Mouse (Mus musculus) splenic B cell, adult 2 months (primary cell): ENCODE data around the gene Gm6588.

ENCODE experiments used
- DNase-seq: peaks from one replicate; pipeline ENCODE4 v3.0.0-alpha.2; 2011; ENCODE audit warnings: low read depth, low spot score
- H3K27me3 ChIP-seq: 2 replicates; pipeline ENCODE4 v1.6.1; 2012; ENCODE audit warnings: mild to moderate bottlenecking, low read length, moderate library complexity, mixed read lengths; ENCODE audit not compliant: control insufficient read depth, poor library complexity, insufficient read depth, severe bottlenecking
- H3K36me3 ChIP-seq: 2 replicates; pipeline ENCODE4 v1.6.1; 2012; ENCODE audit warnings: mild to moderate bottlenecking, low read length, moderate library complexity, mixed read lengths; ENCODE audit not compliant: control insufficient read depth, poor library complexity, insufficient read depth, severe bottlenecking

The Gm6588 gene

DNA sequence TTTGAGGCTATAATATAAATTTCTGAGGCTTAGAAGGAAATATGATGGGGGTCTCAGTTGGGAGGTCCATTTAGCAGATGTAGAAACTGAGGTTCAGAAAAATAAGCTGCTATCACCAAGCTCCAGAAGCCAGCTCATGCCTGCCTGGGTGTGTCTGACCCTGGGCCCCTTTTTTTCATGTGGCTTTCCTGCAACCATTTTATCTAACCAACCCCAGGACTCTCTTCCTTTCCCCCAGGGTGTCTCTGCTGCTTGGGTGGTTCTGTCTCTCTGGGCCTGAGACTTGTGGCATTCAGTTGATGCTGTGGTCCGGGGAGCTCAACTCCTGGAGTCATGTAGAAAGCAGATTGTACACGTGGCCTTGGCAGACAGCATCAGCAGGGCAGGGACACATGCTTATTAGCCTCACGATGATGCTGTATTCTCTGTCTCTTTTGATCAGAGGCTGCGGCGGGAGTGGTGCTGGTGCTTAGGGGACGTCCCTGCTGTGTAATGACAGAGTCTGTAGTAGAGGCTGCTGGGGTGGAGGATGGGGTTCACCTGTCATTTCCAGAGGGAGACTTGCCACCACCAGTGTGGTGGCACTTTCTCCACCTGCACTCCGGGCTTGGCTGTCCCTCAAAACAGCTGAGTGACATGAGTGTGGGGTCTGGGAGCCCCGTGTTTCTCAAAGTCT, 39.0 kb downstream of the Gm6588 start:
- Histone ChIP-seq H3K36me3 (no peaks in the 10 kb centered on the region), H3K27me3 (no peaks in the 10 kb centered on the region)
- DNase-seq, result no peak

DNA sequence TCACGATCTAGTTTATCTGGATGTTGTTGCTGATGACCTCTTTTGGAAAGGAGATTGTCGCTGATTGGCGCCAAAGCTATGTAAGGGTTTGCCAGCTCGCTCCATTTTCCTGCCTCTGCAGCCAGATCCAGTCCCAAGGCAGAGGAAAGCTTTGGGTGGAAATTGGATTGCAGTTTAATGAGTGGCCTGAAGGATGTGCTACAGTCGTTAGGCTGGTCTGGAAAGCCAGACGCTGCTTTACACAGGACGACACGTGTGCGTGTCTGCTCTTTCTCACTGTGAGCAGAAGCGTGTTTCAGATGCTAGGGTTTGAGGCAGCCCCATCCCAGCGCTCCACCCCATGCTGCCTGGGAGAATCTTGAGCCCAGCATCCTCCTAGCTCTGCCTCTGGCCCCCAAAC, 42.3 kb downstream of the Gm6588 start:
- H3K27me3 ChIP-seq, result no peaks in the 10 kb centered on the region
- no peak for DNase-seq
- H3K36me3 ChIP-seq, result no peaks in the 10 kb centered on the region

DNA sequence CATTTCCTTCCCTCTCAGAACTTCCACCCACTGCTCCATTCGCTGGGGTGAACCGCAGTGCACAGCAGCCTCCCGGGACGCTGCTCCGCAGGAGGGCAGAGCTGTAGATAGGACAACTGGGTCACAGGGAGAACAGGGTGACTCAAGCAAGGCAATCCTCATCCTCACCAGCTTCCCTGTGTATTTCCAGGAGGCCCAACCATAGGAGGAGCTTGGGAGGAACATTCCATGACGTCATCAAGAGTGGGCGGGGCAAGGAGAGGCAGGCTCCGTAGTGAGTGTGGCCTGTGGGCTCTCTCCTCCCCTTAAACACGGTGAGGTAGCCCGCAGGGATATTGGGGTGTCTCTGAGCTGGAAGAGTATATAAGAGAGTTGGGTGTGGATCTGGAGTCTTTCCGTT, 44.3 kb downstream of the Gm6588 start:
- Histone ChIP-seq H3K36me3 (no peaks in the 10 kb centered on the region), H3K27me3 (no peaks in the 10 kb centered on the region)
- DNase-seq, result no peak

DNA sequence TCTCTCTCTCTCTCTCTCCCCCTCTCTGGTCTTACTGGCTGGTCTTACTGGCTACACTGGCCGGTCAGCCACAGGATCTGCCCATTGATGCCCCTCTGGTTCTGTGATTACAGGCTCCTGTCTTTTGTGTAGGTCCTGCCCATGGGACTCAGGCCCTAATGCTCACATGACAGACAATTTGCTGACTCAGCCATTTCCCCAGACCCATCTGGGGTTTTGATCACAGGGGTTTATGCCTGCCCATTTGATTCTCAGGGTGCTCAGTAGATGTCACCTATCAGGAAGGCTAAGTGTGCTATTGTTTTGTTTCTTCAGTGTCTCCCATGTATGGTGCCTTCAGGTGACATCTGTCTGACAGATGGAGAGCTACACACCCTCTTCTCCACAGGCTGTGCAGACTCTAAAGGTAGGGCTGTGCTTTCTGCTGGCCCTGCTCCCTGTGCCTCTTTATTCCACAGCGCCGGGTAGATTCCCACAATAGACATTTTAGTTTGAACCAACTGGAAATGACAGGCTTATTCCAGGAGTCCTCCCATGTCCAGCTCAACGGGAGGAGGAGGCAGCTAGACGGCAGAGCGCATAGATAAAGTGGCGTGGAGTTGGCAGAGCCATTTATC, 47.6 kb downstream of the Gm6588 start:
- Histone ChIP-seq H3K36me3 (no peaks in the 10 kb centered on the region), H3K27me3 (no peaks in the 10 kb centered on the region)
- no peak for DNase-seq

DNA sequence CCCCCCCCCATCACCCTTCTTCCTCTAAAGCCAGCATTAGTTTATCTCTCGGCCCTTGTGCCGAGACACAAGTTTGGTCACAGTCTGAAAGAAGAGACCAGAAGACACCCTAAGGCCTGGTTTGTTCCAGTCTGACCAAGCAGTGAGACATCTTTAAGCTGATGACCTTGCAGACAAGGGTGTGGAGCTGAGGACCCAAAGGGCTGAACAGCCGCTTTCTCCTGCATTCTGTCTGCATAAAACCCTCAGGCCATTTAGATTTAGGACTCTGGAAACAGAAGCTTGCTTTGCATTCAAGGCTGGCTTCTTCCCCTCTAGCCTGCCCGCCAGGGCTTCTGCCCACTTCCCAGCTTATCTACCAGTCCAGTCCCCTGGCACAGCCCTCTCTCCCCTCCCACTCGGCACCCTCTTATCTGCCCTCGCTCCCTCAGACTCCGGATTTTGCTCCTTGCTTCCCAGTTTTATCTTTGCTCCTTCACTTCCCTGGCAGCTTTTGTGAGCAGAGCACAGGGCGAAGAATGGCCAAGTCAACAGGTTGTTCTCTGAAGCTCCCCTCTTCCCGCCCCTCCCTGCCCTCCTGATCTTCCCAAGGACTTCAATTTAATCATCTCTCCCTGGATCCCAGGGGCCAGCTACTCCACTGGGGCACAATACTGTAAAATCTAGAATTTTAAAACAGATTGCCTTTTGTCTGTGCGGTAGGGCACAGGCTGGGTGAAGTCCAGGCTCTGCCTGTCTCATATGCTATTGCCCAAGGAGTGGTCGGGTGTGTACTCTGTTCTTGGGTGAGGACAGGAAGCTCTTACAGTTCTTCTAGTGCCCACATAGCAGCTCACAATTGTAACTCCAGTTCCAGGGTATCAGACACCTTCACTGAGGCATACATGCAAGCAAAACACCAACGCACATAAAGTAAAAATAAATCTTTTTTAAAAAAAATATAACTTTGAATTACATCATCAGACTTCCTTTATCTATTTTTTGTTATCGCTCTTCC, 50.0 kb downstream of the Gm6588 start:
- DNase-seq, result no peak
- no peaks in the 10 kb centered on the region for H3K36me3 ChIP-seq
- no peaks in the 10 kb centered on the region for H3K27me3 ChIP-seq

DNA sequence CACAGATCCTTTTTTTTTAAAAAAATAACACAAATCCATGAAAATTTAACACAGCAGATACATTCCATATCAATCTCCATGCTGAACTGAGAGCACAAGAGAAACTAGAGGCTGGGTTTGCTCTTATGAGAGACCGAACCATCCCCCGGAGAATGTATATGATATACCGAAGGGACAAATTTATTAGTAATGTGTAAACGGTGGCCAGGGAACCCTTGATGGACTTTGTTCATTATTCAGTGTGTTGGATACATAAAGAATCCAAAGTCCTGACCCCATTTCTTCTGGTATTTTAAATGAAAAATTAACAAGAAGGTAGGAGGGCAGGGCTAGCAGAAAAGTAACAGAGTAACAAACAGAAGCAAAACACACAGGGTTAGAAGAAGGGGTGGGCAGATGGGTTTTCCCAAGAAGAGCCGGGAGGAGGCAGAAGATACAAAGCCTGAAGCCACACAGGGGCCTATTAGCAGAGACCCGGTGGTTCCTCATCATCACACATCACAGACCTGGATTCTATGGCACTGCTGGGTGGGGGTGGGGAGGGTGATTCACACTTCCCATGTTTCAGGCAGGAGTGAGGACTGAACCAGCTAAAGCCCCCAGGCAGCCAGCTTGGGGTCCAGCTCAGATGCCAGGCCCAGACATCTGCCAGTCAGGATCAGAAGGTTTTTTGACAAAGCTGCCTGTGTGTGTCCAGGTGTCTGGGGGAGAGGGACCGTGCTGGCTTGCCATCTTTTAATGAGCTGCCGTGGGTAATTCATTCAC, 50.9 kb downstream of the Gm6588 start:
- DNase-seq, result no peak
- Histone ChIP-seq H3K36me3 (no peaks in the 10 kb centered on the region), H3K27me3 (no peaks in the 10 kb centered on the region)
